Mouse (Mus musculus): ENCODE measurements around the gene Pgf.

The Pgf gene

DNA sequence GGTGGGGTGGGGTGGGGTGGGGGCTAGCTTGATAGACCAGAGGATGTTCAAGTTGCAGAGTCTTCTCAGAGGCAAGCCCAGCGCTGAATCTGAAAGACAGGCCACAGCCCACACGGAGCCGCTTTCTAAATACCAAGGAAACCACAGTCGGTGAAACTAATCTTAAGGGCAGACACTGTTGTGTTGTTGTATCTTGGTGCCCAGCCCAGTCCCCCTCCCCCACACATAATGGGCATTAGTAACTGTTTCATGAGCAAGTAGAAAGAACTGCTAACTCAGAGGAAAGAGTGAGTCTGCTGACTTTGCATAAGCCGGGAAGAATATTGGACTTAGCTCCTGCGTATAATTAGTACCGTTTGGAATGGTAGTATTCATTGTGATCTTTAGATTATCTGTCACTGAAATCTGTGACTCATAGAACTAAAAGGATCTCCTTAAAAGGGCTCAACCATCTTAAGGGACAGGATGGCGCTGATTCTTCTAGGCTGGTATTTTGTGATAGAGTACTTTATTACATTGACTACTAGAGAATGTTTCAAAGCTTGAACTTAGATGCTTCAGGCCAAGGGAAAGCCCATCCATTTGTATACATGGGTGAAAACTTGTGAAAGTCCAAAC lies 50.5 kb downstream of the Pgf start:
- no peak for DNase-seq (ENCODE audit: low read depth, low spot score)

DNA sequence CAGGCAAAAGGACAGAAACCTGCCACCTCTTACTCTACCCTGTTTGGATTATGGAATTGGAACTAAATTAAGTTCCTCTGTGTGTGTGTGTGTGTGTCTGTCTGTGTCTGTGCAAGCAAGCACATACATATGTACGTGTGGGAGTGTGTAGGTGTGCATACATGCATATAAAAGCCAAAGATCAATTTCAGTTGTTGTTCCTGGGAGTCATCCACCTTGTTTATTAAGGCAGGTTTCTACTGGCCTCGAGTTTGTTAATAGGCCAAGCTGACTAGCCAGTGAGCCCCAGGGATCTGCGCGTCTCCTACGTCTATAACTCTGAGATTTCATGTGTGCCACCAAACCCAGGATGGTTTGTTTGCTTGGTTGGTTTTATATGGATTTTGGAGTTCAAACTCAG lies 52.8 kb downstream of the Pgf start:
- DNase-seq (ENCODE audit: low read depth, low spot score): no peak

DNA sequence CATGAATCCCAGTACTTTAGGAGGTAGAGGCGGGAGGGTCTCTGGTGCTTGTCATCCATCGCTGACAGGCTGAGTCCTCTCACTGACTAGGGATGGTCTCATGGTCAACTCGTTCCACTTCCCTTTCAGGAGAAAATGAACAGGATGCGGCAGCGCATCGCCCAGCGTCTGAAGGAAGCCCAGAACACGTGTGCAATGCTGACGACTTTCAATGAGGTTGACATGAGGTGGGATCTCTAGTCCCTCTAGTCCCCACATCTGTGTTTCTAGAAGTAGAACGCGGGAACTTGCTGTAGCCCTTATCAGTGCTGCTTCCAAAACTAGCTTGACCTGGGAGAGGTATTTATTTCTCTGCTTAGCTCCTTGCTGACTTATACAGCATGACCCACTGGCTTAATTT lies 53.9 kb downstream of the Pgf start:
- DNase-seq (ENCODE audit: low read depth, low spot score): no peak

DNA sequence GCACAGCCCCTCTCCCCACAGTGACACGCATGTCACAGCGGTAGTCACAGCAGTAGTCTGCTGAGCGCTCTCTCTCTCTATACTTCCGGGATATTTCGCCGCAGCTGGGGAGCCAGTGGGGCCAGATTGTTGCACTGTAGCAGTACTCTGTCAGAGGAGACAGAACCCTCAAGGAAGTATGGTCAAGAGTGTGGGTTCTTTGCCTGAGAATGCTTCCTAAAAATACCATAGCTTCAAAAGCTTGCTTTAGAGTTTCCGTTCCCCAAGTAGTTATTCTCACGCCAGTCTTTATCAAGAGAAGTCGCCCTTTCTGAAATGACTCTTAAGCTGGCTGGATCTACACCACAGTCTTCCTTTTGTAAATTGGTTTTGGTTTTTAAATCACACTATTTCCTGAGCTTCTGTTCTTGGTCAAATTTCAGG lies 54.5 kb downstream of the Pgf start:
- no peak for DNase-seq (ENCODE audit: low read depth, low spot score)

DNA sequence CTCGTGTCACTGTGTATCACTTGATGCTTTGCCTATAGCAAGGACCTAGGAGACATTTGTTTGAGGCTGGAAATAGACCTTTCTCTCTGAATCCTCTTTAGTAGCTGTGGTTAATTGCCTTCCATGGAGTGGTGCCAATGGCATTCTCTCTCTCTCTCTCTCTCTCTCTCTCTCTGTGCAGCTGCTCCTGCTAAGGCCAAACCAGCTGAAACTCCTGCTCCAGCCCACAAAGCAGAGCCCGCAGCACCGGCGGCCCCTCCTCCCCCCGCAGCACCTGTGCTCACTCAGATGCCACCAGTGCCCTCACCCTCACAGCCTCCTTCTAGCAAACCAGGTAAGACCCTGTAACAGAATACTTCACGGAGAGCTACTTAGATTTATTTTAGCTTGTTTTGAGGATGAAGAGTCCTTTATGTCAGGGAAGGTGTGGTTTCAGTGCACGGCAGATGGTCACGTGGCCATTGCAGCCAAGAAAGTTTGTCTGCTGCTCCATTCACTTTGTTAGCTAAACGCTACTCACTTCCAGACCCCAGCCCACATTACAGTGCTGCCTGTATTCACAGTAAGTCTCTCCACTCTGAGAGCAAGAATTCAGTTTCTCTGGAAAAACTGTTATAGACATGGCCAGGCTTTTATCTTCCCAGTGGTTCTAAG lies 55.7 kb downstream of the Pgf start:
- DNase-seq (ENCODE audit: low read depth, low spot score): no peak

Measured in forelimb bud, embryonic 11.5 days (tissue).